Mouse (Mus musculus) neural tube, embryonic 10.5 days (tissue): ENCODE measurements around the gene Ctnna3.

Experiments used
- DNase-seq: peaks from one replicate; pipeline ENCODE4 v3.0.0-alpha.2; 2017; ENCODE audit warnings: low spot score; ENCODE audit errors: extremely low spot score

Ctnna3 gene

GRCm38 (mm10) chr10:63899891-63900290, 470.0 kb downstream of the Ctnna3 start:
- no peak for DNase-seq

DNA sequence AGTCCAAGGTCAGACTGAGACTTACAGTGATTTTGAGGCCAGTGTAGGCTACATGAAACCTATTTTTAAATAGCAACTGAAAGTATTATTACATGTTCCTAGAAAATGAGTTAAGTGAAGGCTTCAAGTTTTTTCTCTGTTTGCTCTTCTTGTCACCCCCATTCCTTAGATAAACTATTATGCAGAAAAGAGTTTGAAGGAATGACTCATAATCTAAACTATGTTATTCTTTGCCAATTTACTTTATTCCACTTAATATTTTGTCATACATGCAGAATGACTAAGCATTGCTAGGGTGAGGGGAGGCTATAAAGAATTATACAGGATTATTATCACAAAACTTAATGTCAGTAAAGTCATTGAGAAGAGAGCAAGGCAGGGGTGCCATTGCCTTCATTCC, 479.0 kb downstream of the Ctnna3 start:
- DNase-seq, result no peak

DNA sequence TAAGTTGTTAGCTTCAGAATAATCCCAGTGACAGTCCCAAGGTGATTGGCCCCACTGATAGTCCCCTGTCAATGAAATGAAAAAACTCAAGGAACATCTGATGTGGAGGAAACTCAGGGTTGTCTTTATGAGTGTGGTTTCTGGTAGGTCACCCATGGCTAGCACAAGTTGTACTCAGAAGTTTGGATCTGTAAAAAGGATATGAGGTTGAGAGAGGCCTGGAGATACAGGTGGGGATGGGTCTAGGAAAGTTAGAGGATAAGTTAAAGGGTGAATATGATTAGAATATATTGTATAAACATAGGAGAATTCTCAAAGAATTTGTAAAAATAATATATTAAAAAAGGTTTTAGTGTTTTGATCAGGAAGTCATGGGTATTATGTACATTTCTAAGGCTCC, 497.4 kb downstream of the Ctnna3 start, which contains the start of gene Gm10118:
Gm10118 (minus strand) TSS at position 101 of the 400 bp plus-strand sequence.
- no peak for DNase-seq

GRCm38 (mm10) chr10:63933946-63934345, 504.0 kb downstream of the Ctnna3 start:
- DNase-seq, result no peak

DNA sequence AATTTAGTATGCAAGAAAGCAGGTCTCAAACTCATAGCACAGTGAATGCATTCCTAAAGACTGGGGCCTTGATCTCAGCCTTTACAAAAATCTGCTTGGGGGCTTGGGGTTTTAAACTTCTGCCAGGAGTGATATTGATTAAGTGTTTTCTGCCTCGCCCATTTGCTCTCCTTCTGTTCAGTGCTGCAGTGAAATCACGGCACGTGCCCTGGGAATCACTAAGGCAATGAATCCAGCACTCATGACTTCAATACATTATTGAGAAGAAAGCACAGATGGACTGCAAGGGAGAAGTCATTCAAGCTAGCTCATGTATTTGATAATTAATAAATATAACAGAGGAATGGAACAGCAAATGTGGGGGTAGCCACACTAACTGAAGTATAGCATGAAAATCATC, 515.6 kb downstream of the Ctnna3 start:
- DNase-seq, result no peak

DNA sequence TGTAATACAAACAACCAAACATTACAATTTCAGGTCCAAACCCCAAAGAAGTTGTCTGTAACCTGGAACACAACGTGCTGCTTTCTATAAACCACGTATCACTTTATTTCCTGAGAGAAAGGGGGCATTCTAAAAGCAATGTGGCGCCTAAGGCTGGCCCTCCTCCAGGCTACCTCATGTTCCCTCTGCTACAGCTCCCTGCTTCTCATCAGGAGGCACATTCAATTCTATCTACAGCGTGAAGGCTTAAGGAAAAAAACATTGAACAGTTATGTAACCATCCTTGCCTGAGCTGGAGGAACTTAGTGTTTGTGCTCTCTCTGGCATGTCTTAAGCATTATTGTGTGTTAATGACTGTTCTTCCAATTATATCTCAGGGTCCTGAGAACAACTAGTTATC, 517.4 kb downstream of the Ctnna3 start:
- no peak for DNase-seq

- no peak for DNase-seq
Measured at GRCm38 (mm10) chr10:63950867-63951266, 521.0 kb downstream of the Ctnna3 start.

- DNase-seq, result no peak
Measured at GRCm38 (mm10) chr10:63951481-63951880, 521.6 kb downstream of the Ctnna3 start.

- DNase-seq, result peak; percentile 17
Measured at GRCm38 (mm10) chr10:63954308-63954930, 524.5 kb downstream of the Ctnna3 start.

DNA sequence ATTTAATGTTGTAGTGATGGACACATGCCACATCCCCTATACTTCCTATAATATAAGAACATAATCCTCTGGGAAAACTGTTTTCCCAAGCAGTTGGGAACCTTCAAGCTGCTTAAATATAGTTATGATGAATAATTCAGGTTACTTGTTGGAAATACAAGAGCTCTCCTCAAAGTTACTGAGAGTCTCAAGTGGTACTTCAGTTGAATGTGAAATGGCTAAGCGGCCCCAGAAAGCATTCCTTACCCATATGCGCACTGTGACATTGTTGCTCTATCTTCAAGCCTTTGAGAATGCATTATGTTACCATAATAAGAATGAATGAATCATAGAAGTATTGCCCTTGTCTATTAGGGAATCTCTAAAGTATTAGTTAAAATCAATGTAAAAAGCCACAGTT, 542.4 kb downstream of the Ctnna3 start:
- no peak for DNase-seq

- DNase-seq, result no peak
Measured at GRCm38 (mm10) chr10:63978101-63978500, 548.2 kb downstream of the Ctnna3 start.

GRCm38 (mm10) chr10:63978535-63978934, 548.6 kb downstream of the Ctnna3 start:
- DNase-seq, result no peak

DNA sequence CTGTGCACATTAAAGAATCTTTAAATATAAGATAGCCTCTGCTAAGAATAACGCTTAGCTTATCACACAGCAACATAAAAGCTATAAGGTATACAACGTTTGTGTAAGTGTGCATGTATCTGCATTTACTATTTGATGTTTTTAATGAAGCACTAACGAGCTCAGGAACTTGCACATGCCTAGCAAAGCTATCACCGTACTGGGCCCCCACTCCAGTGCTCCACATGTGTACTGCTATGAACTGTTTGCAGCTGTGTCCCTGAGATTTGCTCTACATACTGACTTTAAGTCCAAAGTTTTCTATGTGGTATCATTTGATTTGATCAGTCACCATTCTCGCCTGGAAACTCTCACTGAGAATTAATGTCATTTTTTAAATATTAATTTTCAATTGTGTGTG, 549.1 kb downstream of the Ctnna3 start:
- no peak for DNase-seq

DNA sequence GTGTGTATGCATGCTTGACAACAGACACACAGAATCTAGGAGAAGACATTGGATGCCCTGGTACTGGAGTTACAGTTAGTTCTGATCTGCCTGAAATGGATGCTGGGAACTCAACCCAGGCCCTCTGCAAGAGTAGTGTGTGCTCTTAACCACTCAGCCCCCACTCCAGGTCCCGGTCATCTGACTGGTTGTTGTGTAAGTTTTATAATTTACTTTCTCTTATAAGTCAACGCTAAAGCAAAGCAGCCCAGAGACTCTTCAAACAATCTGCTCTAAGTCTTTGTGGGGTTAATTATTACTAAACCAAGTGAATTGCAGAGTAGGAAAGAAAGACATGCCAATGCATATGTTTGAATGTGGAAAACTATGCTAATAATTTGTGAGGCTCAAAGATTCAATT, 549.5 kb downstream of the Ctnna3 start:
- no peak for DNase-seq

DNA sequence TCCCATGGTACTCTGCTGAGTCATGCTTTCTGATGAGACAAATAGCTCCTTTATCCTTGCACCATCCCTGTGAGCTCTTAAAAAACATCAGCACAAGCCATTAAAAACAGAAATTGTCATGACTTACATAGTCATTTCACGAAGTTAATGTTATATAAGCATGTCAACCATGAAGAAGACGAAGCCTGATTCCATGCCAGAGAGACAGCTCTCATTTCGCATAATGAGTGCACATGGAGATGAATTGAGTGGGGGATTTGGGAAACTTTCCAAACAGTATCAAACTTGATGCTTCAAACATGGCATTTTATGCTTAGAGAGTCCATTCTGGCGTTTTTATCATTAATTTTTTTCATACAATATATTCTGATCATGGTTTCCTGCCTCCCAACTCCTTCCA, 555.7 kb downstream of the Ctnna3 start:
- no peak for DNase-seq

DNA sequence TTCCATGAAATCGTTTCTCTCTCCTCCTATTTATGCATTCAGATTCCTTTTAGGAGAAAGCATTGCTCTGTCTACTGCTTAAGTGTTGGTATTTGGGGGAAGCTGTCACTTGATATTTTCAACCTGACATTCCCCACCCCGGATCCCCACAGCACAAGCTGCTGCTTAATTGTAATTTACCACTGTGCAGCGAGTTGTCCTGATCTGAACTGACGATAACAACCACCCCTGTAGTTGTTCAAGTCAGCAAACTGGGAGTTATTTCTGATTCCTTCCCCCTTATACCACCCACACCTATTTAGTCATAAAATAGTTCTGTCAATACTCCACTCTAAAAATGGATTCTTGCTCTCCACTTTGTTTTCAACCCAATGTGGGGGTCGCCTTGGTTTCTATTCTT, 564.4 kb downstream of the Ctnna3 start:
- DNase-seq, result no peak

GRCm38 (mm10) chr10:64001531-64001930, 571.6 kb downstream of the Ctnna3 start:
- no peak for DNase-seq

DNA sequence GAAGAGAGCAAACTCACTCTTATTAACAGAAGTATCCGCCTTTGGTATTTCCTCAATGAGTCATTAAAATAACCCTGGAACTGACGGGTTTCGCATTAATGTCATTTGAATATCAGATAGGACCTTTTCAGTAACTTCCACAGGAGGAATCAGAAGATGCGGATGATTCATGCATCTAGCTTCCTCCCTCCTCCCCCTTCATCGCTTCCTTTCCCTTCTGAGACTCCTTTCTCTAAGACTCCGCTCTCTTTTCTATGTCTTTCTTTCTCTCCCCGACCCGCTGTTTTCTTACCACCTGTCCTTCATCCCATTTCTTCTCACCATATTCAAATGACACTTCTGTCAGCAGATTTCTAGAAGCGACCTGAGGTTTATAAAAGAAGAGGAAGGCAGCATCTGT, 572.1 kb downstream of the Ctnna3 start:
- no peak for DNase-seq

DNA sequence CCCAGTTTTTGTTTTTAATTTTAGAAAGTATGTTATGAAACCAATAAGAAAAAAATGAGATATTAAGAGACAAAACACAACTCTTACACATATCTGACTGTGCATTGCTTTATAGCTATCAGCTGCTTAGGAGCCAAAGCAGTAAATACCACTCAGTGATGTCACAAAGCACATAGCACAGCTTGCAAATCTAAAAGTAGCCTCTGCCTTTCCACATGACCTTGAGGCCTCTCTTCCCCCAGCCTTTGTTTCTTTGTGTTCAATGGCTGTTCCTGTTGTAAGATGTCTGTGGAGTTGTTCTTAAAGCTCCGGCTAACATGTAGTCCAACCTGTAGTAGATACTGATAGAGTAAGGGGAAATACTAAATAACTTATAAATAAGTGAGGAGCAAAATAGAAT, 590.4 kb downstream of the Ctnna3 start:
- no peak for DNase-seq

- DNase-seq, result no peak
Measured at GRCm38 (mm10) chr10:64023340-64023739, 593.4 kb downstream of the Ctnna3 start.

- no peak for DNase-seq
Measured at GRCm38 (mm10) chr10:64030901-64031300, 601.0 kb downstream of the Ctnna3 start.

- no peak for DNase-seq
Measured at GRCm38 (mm10) chr10:64039760-64040535, 610.0 kb downstream of the Ctnna3 start.

GRCm38 (mm10) chr10:64041218-64041617, 611.3 kb downstream of the Ctnna3 start:
- DNase-seq, result no peak
